Mouse (Mus musculus): ENCODE measurements around the gene B2m. TPM values are rescaled to one million over a fixed set of nuclear protein-coding genes. Genes with fewer than 3 reads are reported as not detected.
A peak's percentile ranks its signal among the peaks of the same experiment; 100 is the strongest.

The B2m gene
- total and polyA plus RNA-seq, 3 experiments = 108 to 1,161 (median 229) TPM

DNA sequence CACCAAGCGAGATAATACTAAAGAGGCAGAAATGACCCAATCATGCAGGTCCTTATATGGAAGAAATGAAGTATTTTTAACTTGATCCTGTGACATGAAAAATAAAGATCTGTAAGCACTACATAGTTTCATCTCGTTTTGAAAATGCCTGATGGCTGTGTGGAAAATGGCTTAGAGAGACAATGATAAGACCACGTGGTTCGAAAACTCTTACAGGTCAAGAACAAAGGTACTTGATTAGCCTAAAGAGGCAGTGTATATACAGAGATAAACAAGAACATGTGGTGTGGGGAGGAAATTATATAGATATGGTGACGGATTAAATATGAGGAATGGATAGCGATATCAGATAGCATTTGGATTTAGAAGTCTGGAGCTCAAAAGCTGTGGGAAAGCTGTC lies 23.8 kb downstream of the B2m start (continued):
- TF ChIP-seq USF2 (IDR thresholded peaks at IDR 0.05; ENCODE audit: borderline replicate concordance in 1 of 2, insufficient read depth in 1 of 2, low read depth in 1 of 2, low read length in 2 of 2) (no peak), RAD21 (IDR thresholded peaks at IDR 0.05; ENCODE audit: low read depth, low read length) (no peak), UBTF (IDR thresholded peaks at IDR 0.05; ENCODE audit: borderline replicate concordance, insufficient read depth, low read depth, low read length) (no peak)

DNA sequence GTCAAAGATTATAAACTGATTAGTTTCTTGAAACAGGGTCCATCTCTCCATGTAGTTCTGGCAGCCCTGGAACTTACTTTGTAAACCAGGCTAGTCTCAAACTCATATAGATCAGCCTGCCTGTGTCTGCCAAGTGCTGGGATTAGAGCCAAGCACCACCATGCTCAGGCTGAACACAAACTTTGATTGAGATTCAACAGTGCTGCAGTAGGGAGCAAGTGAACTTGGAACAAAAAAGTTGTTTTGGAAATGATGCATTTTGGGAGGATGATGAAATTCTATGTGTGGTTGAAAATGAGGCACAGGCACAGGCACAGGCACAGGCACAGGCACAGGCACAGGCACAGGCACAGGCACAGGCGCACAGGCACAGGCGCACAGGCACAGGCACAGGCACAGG lies 24.7 kb downstream of the B2m start:
- H3K9me3 ChIP-seq (replicated peaks; ENCODE audit: insufficient read depth, low read length) = no peaks in the 10 kb centered on the region
- H3K9ac ChIP-seq (ENCODE audit: control insufficient read depth, low read depth, low read length, poor library complexity, severe bottlenecking) = no peak overlapping the region
- TF ChIP-seq GABPA (IDR thresholded peaks at IDR 0.05; ENCODE audit: low read depth, low read length) (no peak), ZMIZ1 (IDR thresholded peaks at IDR 0.05; ENCODE audit: low read depth, low read length) (no peak), MYB (IDR thresholded peaks at IDR 0.05; ENCODE audit: low read depth, low read length) (no peak), CHD2 (IDR thresholded peaks at IDR 0.05; ENCODE audit: low read length) (no peak), CTCF (IDR thresholded peaks at IDR 0.05 in 2 of 3, conservative IDR thresholded peaks at IDR 0.05 in 1 of 3; ENCODE audit: control insufficient read depth in 1 of 3, insufficient read depth in 1 of 3, low read depth in 2 of 3, low read length in 3 of 3, poor library complexity in 1 of 3, severe bottlenecking in 1 of 3) (no peak), TBP (IDR thresholded peaks at IDR 0.05; ENCODE audit: low read depth, low read length) (no peak)
- H3K36me3 ChIP-seq (ENCODE audit: control insufficient read depth in 1 of 2, insufficient read depth in 2 of 2, low read length in 2 of 2) = peaks cover 0 to 13% of the 10 kb centered on the region in 2 experiments; a peak in 2 of 4 replicates
- H3K27ac ChIP-seq (ENCODE audit: control insufficient read depth, low read depth, low read length) = no peak overlapping the region
- H3K79me2 ChIP-seq (ENCODE audit: control insufficient read depth, insufficient read depth, low read length, poor library complexity) = no peaks in the 10 kb centered on the region
- H3K4me3 ChIP-seq (ENCODE audit: control insufficient read depth in 1 of 2, insufficient read depth in 1 of 2, low read depth in 2 of 2, low read length in 2 of 2) = no peak overlapping the region
- H3K27me3 ChIP-seq (ENCODE audit: control insufficient read depth in 1 of 2, insufficient read depth in 2 of 2, low read length in 2 of 2) = no peaks in the 10 kb centered on the region; a peak in 3 of 4 replicates
- H3K4me1 ChIP-seq (ENCODE audit: control insufficient read depth in 1 of 2, insufficient read depth in 2 of 2, low read length in 2 of 2) = peaks cover 8% of the 10 kb centered on the region in 2 experiments; a peak in 3 of 4 replicates
- no peak for DNase-seq (ENCODE audit: low read depth, low spot score)

DNA sequence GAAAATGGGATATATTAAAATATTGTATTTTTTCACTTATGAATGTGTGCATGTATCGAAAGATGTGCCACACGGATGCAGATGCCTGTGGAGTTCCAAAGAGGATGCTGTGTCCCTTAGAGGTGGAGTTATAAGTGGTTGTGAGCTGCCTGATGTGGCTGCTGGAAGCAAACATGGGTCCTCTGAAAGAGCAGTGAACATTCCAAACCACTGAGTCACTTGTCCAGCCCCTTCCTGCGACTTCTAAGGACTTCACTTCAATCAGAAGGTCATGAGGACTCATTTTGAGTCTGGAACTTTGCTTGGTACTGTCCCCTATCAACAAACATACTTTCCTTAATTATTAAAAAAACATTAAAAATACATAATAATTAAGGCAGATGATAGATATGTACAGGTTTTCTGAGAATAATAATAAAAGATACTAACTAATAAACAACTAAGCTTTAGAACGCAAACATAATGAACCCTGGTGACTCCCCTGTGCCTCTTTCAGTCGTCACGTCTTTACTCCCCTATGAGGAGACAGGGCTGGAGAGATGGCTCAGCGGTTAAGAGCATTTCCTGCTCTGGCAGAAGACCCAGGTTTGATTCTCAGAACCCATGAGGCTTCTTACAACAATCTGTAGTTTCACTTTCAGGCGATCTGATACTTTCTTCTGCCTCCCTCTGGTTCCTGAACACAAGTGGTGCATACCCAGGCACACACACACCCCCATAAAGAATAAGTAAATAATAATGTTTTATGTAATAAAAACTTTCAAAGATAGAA lies 32.8 kb downstream of the B2m start:
- DNase-seq (ENCODE audit: low read depth, low spot score) = peak; percentile 70

More for the DNA sequence above, 32.8 kb downstream of the B2m start:
- peaks cover 4 to 5% of the 10 kb centered on the region in 2 experiments; a peak in 3 of 4 replicates for H3K4me1 ChIP-seq (ENCODE audit: control insufficient read depth in 1 of 2, insufficient read depth in 2 of 2, low read length in 2 of 2)
- peak overlapping the region; percentile 54 to 57 for H3K4me3 ChIP-seq (ENCODE audit: control insufficient read depth in 1 of 2, insufficient read depth in 1 of 2, low read depth in 2 of 2, low read length in 2 of 2)
- no peaks in the 10 kb centered on the region for H3K79me2 ChIP-seq (ENCODE audit: control insufficient read depth, insufficient read depth, low read length, poor library complexity)
- no peak overlapping the region for H3K27ac ChIP-seq (ENCODE audit: control insufficient read depth, low read depth, low read length)
- TF ChIP-seq TBP (IDR thresholded peaks at IDR 0.05; ENCODE audit: low read depth, low read length) = peak; percentile 91
- no peak for TF ChIP-seq NRF1 (IDR thresholded peaks at IDR 0.05; ENCODE audit: insufficient read depth, low read depth, low read length, poor library complexity, severe bottlenecking)
- TF ChIP-seq RCOR1 (IDR thresholded peaks at IDR 0.05; ENCODE audit: low read depth, low read length) = 0 out of 2 replicates have a peak, but pooled peaks have one; percentile 23
- TF ChIP-seq E2F4 (IDR thresholded peaks at IDR 0.05; ENCODE audit: borderline replicate concordance, low read depth, low read length) = no peak
- H3K9ac ChIP-seq (ENCODE audit: control insufficient read depth, low read depth, low read length, poor library complexity, severe bottlenecking) = peak overlapping the region; percentile 45
- H3K9me3 ChIP-seq (replicated peaks; ENCODE audit: insufficient read depth, low read length) = no peaks in the 10 kb centered on the region
- H3K27me3 ChIP-seq (ENCODE audit: control insufficient read depth in 1 of 2, insufficient read depth in 2 of 2, low read length in 2 of 2) = peaks cover 0 to 2% of the 10 kb centered on the region in 2 experiments; a peak in 3 of 4 replicates
- H3K36me3 ChIP-seq (ENCODE audit: control insufficient read depth in 1 of 2, insufficient read depth in 2 of 2, low read length in 2 of 2) = peaks cover 0 to 6% of the 10 kb centered on the region in 2 experiments; a peak in 2 of 4 replicates

Data from MEL (cell line).